Mouse (Mus musculus) intestine, embryonic 14.5 days (tissue): ENCODE data around the gene Tle6. TPM values are rescaled to one million over a fixed set of nuclear protein-coding genes. Genes with fewer than 3 reads are reported as not detected.
"Not testable (repeated sequence)": the region's sequence is repeated elsewhere in the genome, so short reads cannot be mapped to it uniquely, and the experiment has no call there.

Source experiments
- ATAC-seq: fragments of 200-750 bp; cut with Nextera tagmentation; replicated peaks from 2 replicates; pipeline ENCODE4 v1.8.0; 2017; ENCODE audit warnings: low read depth, moderate number of reproducible peaks, moderate TSS enrichment, moderate library complexity; ENCODE audit not compliant: low FRiP score, low TSS enrichment
- DNase-seq: peaks from one replicate; pipeline ENCODE4 v3.0.0-alpha.2; 2018; ENCODE audit warnings: low spot score
- H3K27ac ChIP-seq: fragments of 300-500 bp; sonication (generic); 2 replicates; pipeline ENCODE4 v1.5.1; 2014; ENCODE audit warnings: low read depth, mild to moderate bottlenecking, control low read depth
- H3K27me3 ChIP-seq: fragments of 300-500 bp; sonication (generic); replicated peaks from 2 replicates; pipeline ENCODE4 v1.6.1; 2014; ENCODE audit warnings: low read length, control low read depth; ENCODE audit not compliant: control insufficient read depth, insufficient read depth
- H3K36me3 ChIP-seq: fragments of 300-500 bp; sonication (generic); 2 replicates; pipeline ENCODE4 v1.6.1; 2014; ENCODE audit warnings: low read length, control low read depth; ENCODE audit not compliant: control insufficient read depth, insufficient read depth
- H3K4me1 ChIP-seq: fragments of 300-500 bp; sonication (generic); replicated peaks from 2 replicates; pipeline ENCODE4 v1.6.1; 2014; ENCODE audit warnings: low read length, control low read depth, mixed read lengths; ENCODE audit not compliant: control insufficient read depth, insufficient read depth
- H3K4me2 ChIP-seq: fragments of 300-500 bp; sonication (generic); 2 replicates; pipeline ENCODE4 v1.6.1; 2014; ENCODE audit warnings: low read length
- H3K4me3 ChIP-seq: fragments of 300-500 bp; sonication (generic); 2 replicates; pipeline ENCODE4 v1.5.1; 2014; ENCODE audit warnings: low read depth, low read length, control low read depth, mixed read lengths
- H3K9ac ChIP-seq: fragments of 300-500 bp; sonication (generic); 2 replicates; pipeline ENCODE4 v1.6.1; 2014; ENCODE audit warnings: mild to moderate bottlenecking, low read length
- H3K9me3 ChIP-seq: fragments of 300-500 bp; sonication (generic); 2 replicates; pipeline ENCODE4 v1.6.1; 2016; ENCODE audit warnings: low read length, control low read depth; ENCODE audit not compliant: control insufficient read depth
- WGBS: fragments of 180-500 bp; shearing (Covaris S2); extraction: QIAGEN DNeasy Blood & Tissue Kit; methylation state at CpG from one replicate; pipeline ENCODE4 v1.1.7; 2014; 5-methylcytosine and 5-hydroxymethylcytosine counted together
- polyA plus RNA-seq: library from polyadenylated mRNA; unstranded; fragments of >200 nt; fragmentation: Nextera tagmentation; extraction: Ambion mirVana; gene quantifications from 2 replicates; pipeline ENCODE4 v1.2.1, GENCODE M21; 2014

Gene Tle6
- polyA plus RNA-seq, 1 experiment from 2014 or later: 21.3 TPM

- DNase-seq (no peak), ATAC-seq (no peak)
- Histone ChIP-seq H3K4me2 (peak overlapping the region; percentile 84), H3K9me3 (no peaks in the 10 kb centered on the region), H3K4me3 (peak overlapping the region; percentile 80), H3K4me1 (peaks cover 9% of the 10 kb centered on the region), H3K27me3 (no peaks in the 10 kb centered on the region), H3K9ac (peak overlapping the region; percentile 93), H3K27ac (no peak overlapping the region), H3K36me3 (no peaks in the 10 kb centered on the region)
- WGBS: 74% methylated on average over 8 of the region's 8 CpGs
Observed at GRCm38 (mm10) chr10:81641978-81642647, 41.2 kb upstream of the Tle6 start.

DNA sequence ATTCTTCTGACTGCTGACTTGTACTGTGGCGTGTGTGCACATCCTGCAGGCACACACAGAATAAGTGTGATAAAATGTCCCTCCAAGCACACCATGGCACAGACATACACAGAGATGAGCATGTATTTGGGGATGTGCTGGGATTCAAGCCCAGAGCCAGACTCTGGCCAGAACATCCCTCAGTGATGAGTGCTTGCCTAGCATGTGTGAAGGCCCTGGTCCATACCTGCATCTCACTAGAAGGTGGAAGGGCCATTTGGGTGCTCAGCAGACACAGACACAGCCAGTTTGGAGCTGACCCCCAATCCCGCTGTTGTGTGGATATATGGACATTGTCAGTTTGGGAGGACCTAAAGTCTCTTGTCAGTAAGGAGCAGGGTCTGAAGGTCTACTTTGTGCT lies 40.7 kb upstream of the Tle6 start:
- no peak overlapping the region for H3K27ac ChIP-seq
- H3K9ac ChIP-seq: no peak overlapping the region
- H3K4me2 ChIP-seq: no peak overlapping the region
- DNase-seq (no peak), ATAC-seq (no peak)
- H3K9me3 ChIP-seq: no peaks in the 10 kb centered on the region
- H3K4me1 ChIP-seq: peaks cover 9% of the 10 kb centered on the region
- 94% methylated on average over 2 of the region's 2 CpGs for WGBS
- no peaks in the 10 kb centered on the region for H3K36me3 ChIP-seq
- H3K27me3 ChIP-seq: no peaks in the 10 kb centered on the region
- H3K4me3 ChIP-seq: no peak overlapping the region

- H3K9me3 ChIP-seq, H3K9ac ChIP-seq, DNase-seq, H3K4me2 ChIP-seq, H3K27me3 ChIP-seq, H3K4me3 ChIP-seq, H3K36me3 ChIP-seq, H3K4me1 ChIP-seq, ATAC-seq, H3K27ac ChIP-seq: not testable (repeated sequence)
- WGBS: 29% methylated on average over 4 of the region's 4 CpGs
Observed at GRCm38 (mm10) chr10:81640825-81641224, 40.0 kb upstream of the Tle6 start.

- no peak overlapping the region for H3K9ac ChIP-seq
- no peak overlapping the region for H3K4me3 ChIP-seq
- H3K27ac ChIP-seq: no peak overlapping the region
- no peaks in the 10 kb centered on the region for H3K36me3 ChIP-seq
- no peak overlapping the region for H3K4me2 ChIP-seq
- no peaks in the 10 kb centered on the region for H3K27me3 ChIP-seq
- H3K4me1 ChIP-seq: peaks cover 10% of the 10 kb centered on the region
- WGBS: 78% methylated on average over 6 of the region's 6 CpGs
- DNase-seq (no peak), ATAC-seq (no peak)
- no peaks in the 10 kb centered on the region for H3K9me3 ChIP-seq
Observed at GRCm38 (mm10) chr10:81638101-81638500, 37.2 kb upstream of the Tle6 start.

GRCm38 (mm10) chr10:81636338-81636737 lies 35.5 kb upstream of the Tle6 start:
- Histone ChIP-seq H3K9ac (no peak overlapping the region), H3K36me3 (no peaks in the 10 kb centered on the region), H3K27ac (no peak overlapping the region), H3K27me3 (no peaks in the 10 kb centered on the region), H3K4me3 (no peak overlapping the region), H3K9me3 (no peaks in the 10 kb centered on the region), H3K4me1 (peaks cover 2% of the 10 kb centered on the region; the same call in 1 of the 2 replicates), H3K4me2 (no peak overlapping the region)
- ATAC-seq: no peak
- 20% methylated on average over 8 of the region's 8 CpGs for WGBS
- DNase-seq: no peak

DNA sequence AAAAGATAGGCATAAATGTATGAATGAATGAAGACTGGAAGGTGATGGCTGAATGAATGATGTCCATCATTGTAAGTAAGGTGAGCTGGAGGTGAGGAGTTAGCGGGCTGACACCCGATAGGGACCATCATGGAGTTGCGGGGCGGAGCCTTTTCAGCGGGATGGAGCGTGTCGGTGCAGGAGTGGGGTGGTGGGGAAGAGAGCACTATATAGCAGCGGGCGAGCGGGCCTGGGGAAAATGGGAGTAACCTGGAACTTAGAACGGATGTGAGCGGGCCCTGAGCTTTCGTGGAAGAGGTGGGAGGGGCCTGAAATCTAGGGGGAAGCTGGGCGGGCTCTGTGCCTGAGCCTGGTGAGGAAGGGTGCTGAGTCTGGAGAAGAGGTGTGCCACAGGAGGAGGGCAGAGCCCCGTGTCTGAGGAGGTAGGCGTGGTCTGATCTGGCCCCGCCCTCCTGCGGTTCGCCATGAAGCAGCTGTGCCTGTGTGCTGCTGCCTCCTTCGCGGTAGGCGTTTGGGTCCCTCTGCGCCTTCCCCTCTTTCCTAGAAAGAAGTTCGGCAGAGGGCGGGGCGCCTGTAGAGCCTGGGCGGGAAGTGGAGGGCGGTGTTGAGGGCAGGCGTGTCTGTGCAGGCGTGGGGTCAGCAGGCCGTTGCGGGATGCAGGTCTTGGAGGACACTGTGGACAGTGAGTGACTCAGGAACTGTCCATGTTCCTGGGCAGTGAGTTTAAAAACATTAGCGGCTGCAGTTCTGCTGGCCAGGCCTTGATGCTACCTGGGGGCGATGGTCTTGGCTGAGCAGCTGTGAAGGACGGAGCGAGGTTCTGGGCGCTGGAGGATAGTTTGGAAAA lies 32.6 kb upstream of the Tle6 start:
- H3K4me3 ChIP-seq: peak overlapping the region; percentile 47
- peak overlapping the region; percentile 53 for H3K4me2 ChIP-seq
- no peaks in the 10 kb centered on the region for H3K9me3 ChIP-seq
- peak overlapping the region; percentile 43; the same call in 1 of the 2 replicates for H3K27ac ChIP-seq
- no peaks in the 10 kb centered on the region for H3K36me3 ChIP-seq
- peaks cover 2% of the 10 kb centered on the region; the same call in 1 of the 2 replicates for H3K4me1 ChIP-seq
- peak; percentile 92 for DNase-seq
- H3K9ac ChIP-seq: peak overlapping the region; percentile 46
- peak; percentile 94 for ATAC-seq
- WGBS: 3% methylated on average over 37 of the region's 37 CpGs
- H3K27me3 ChIP-seq: no peaks in the 10 kb centered on the region

DNA sequence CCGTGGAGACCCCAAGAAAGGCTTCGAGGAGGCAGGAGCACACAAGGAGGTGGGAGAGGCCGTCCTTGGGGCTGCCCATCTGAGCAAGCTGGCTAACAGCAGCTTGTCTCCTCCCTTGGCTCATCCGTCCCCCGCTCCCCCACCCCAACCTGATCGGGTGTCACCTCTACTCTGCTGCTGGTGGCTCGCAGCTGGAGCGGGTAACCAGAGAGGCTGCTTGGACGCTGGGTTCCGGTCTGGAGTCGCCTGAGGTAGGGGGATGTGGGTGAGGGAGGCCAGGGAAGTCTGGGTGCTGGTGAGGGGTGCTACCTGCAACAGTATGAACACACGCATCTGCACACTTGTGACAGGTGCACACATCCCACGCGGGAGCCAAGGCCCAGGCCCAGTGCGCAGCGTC lies 27.5 kb upstream of the Tle6 start, which contains the start of gene Ankrd24:
TSS of gene Ankrd24 (plus strand) at position 151 of the 400 bp plus-strand sequence.
- peak within 1 kb of the TSS; percentile 73 for H3K4me3 ChIP-seq
- DNase-seq: no peak
- H3K4me2 ChIP-seq: peak within 1 kb of the TSS; percentile 70
- H3K9ac ChIP-seq: peak within 1 kb of the TSS; percentile 74
- WGBS: 79% methylated on average over 16 of the region's 16 CpGs
- H3K27ac ChIP-seq: peak within 1 kb of the TSS; percentile 86
- H3K36me3 ChIP-seq: peaks cover 23% of the 10 kb centered on the region
- no peak for ATAC-seq
- H3K4me1 ChIP-seq: peaks cover 12% of the 10 kb centered on the region; the same call in 1 of the 2 replicates
- H3K27me3 ChIP-seq: no peaks in the 10 kb centered on the region
- H3K9me3 ChIP-seq: no peaks in the 10 kb centered on the region

DNA sequence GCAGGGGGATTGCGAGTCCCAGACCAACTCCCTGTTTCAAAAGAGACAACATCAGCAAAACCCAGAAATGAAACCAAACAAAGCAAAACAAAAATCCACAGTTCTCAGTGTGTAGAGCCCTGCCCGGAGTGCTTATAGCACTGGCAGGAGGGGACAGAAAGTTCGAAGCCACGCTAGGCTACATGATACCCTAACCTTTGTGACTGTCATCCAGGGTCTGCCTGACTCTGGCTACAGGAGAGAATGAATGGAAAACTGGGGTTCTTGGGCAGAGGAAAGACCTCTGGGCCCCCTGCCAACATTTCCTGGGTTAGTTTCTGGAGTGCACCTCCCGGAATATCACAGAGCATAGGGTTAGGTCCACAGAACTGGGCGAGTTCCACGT lies 27.0 kb upstream of the Tle6 start:
- peak; percentile 7; the same call in 1 of the 2 replicates for ATAC-seq
- WGBS: 57% methylated on average over 7 of the region's 7 CpGs
- H3K4me2 ChIP-seq: peak overlapping the region; percentile 70

More for the DNA sequence above, 27.0 kb upstream of the Tle6 start:
- Histone ChIP-seq H3K4me1 (peaks cover 10% of the 10 kb centered on the region; the same call in 1 of the 2 replicates), H3K4me3 (peak overlapping the region; percentile 73), H3K36me3 (peaks cover 27% of the 10 kb centered on the region), H3K27ac (peak overlapping the region; percentile 86), H3K9me3 (no peaks in the 10 kb centered on the region), H3K27me3 (no peaks in the 10 kb centered on the region), H3K9ac (peak overlapping the region; percentile 74)
- DNase-seq: no peak
